Comparison of ENCODE assay signal across 35 mouse cellular contexts in the genomic region with DNA sequence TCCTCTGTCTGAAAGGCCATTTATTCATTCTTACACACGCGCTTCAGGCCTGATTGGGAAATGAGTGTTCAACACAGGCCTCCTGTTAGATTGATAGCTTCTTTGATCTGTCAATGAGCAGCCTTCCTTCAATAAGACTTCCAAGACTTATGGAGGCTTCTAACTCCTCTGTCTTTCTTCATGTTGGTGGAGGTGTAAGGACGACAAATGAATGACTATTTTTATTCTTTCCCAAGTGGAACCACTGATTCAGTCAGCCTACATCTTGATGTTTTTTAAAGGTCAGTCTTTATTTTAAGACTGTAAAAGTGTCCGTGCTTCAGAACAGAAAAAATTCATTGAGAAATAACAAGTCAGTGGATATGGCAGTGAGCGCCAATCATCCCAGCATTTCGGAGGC.
"Had no signal": no experiment of that assay in that cellular context is flagged by ENCODE, and none has a peak within 500 bp of the region (broad histone marks: within the 10 kb centered on the region; RNA-seq: fewer than 3 reads in every experiment).

No protein-coding gene starts in this region.

- H3K4me2 ChIP-seq: heart, embryonic 11.5 days; heart, embryonic 12.5 days; heart, embryonic 13.5 days; heart, embryonic 15.5 days; hindbrain, embryonic 12.5 days; hindbrain, embryonic 13.5 days; hindbrain, embryonic 14.5 days; hindbrain, embryonic 15.5 days; intestine, embryonic 15.5 days; kidney, embryonic 15.5 days had no signal

- H3K9me3 ChIP-seq: heart, embryonic 10.5 days; heart, embryonic 13.5 days; heart, embryonic 15.5 days; hindbrain, embryonic 10.5 days; hindbrain, embryonic 12.5 days; hindbrain, embryonic 13.5 days; hindbrain, embryonic 15.5 days; intestine, embryonic 15.5 days; kidney, embryonic 15.5 days had no signal

- ATAC-seq: hindbrain, embryonic 16.5 days; hindbrain, postnatal 0 days; inflammation-experienced regulatory T-cells, adult 6 months; intestine, embryonic 15.5 days; intestine, embryonic 16.5 days; intestine, postnatal 0 days had no signal

- H3K36me3 ChIP-seq: heart, embryonic 10.5 days; heart, embryonic 12.5 days; heart, embryonic 13.5 days; heart, embryonic 15.5 days; hindbrain, embryonic 10.5 days; hindbrain, embryonic 12.5 days; hindbrain, embryonic 13.5 days; hindbrain, embryonic 15.5 days; intestine, embryonic 15.5 days; kidney, embryonic 15.5 days had no signal

- H3K27me3 ChIP-seq: heart, embryonic 12.5 days; heart, embryonic 13.5 days; heart, embryonic 15.5 days; hindbrain, embryonic 12.5 days; hindbrain, embryonic 13.5 days; hindbrain, embryonic 15.5 days; intestine, embryonic 15.5 days; kidney, embryonic 15.5 days had no signal

- H3K9ac ChIP-seq: heart, embryonic 12.5 days; heart, embryonic 13.5 days; heart, embryonic 15.5 days; hindbrain, embryonic 12.5 days; hindbrain, embryonic 13.5 days; hindbrain, embryonic 14.5 days; hindbrain, embryonic 15.5 days; intestine, embryonic 15.5 days; kidney, embryonic 15.5 days had no signal

- H3K27ac ChIP-seq: heart, embryonic 10.5 days; heart, embryonic 13.5 days; heart, embryonic 15.5 days; hindbrain, embryonic 10.5 days; hindbrain, embryonic 12.5 days; hindbrain, embryonic 13.5 days; hindbrain, embryonic 14.5 days; hindbrain, embryonic 15.5 days; hindbrain, postnatal 0 days; intestine, embryonic 15.5 days; kidney, embryonic 15.5 days; kidney, postnatal 0 days; layer of hippocampus, adult 2 months had no signal

- H3K4me1 ChIP-seq: hindbrain, embryonic 15.5 days; intestine, embryonic 15.5 days had no signal

- DNase-seq: heart, postnatal 10 days; heart, postnatal 14 days; heart, postnatal 36 days; heart, postnatal 4 days; kidney, adult 11 months; kidney, adult 18-20 months; kidney, adult 2 months; kidney, adult 8-10 months; kidney, adult 9 months; kidney, postnatal 10 days; kidney, postnatal 14 days; kidney, postnatal 25 days; kidney, postnatal 36 days; kidney, postnatal 4 days; layer of hippocampus, adult 9-11 months; layer of hippocampus, postnatal 36 days had no signal

- H3K4me3 ChIP-seq: heart, embryonic 10.5 days; heart, embryonic 12.5 days; heart, embryonic 13.5 days; heart, embryonic 15.5 days; hindbrain, embryonic 10.5 days; hindbrain, embryonic 12.5 days; hindbrain, embryonic 13.5 days; hindbrain, embryonic 15.5 days; intestine, embryonic 15.5 days; kidney, embryonic 15.5 days; layer of hippocampus, adult 2 months had no signal
